Comparison of ENCODE assay signal across 12 mouse cellular contexts in genomic region chr8:30913664-30914063, GRCm38 (mm10).
DNase-seq lines count a peak whose midpoint lies in the region; ATAC-seq and TF ChIP-seq lines count a peak whose summit lies in the region.
"Had no signal": no experiment of that assay in that cellular context is flagged by ENCODE, and none has a peak within 500 bp of the region (broad histone marks: within the 10 kb centered on the region; RNA-seq: fewer than 3 reads in every experiment).

No protein-coding gene starts in this region.

- no peak overlapping the region for H3K4me3 ChIP-seq in cerebellum, adult 2 months (replicated peaks; ENCODE audit: insufficient read depth, low read depth, low read length)
- no peak overlapping the region for H3K4me3 ChIP-seq in intestine, embryonic 15.5 days (replicated peaks)
- no peak overlapping the region for H3K4me3 ChIP-seq in intestine, postnatal 0 days (ENCODE audit: low read depth, low read length)
- H3K4me3 ChIP-seq in neural tube, embryonic 12.5 days, result no peak overlapping the region
- H3K4me3 ChIP-seq in stomach, embryonic 15.5 days (replicated peaks), result no peak overlapping the region
- H3K4me3 ChIP-seq: liver, embryonic 12.5 days had no signal

- H3K9ac ChIP-seq in intestine, embryonic 15.5 days, result no peak overlapping the region
- no peak overlapping the region for H3K9ac ChIP-seq in intestine, postnatal 0 days (ENCODE audit: low read depth, low read length)
- H3K9ac ChIP-seq in neural tube, embryonic 12.5 days, result no peak overlapping the region
- no peak overlapping the region for H3K9ac ChIP-seq in stomach, embryonic 15.5 days
- H3K9ac ChIP-seq: liver, embryonic 12.5 days had no signal

- TF ChIP-seq CTCF in cerebellum, adult 2 months (IDR thresholded peaks at IDR 0.05; ENCODE audit: borderline replicate concordance, insufficient read depth, low read depth, low read length), result no peak
- no peak for TF ChIP-seq CTCF in intestine, postnatal 0 days (IDR thresholded peaks at IDR 0.05; ENCODE audit: low read depth)

- H3K27me3 ChIP-seq in cerebellum, adult 2 months (ENCODE audit: control insufficient read depth, insufficient read depth, low read length), result no peaks in the 10 kb centered on the region
- H3K27me3 ChIP-seq in intestine, embryonic 15.5 days (replicated peaks), result no peaks in the 10 kb centered on the region
- no peaks in the 10 kb centered on the region for H3K27me3 ChIP-seq in intestine, postnatal 0 days (replicated peaks; ENCODE audit: control insufficient read depth, insufficient read depth, low read length)
- no peaks in the 10 kb centered on the region for H3K27me3 ChIP-seq in neural tube, embryonic 12.5 days (replicated peaks)
- no peaks in the 10 kb centered on the region for H3K27me3 ChIP-seq in stomach, embryonic 15.5 days (replicated peaks)
- H3K27me3 ChIP-seq: liver, embryonic 12.5 days had no signal

- no peak overlapping the region for H3K4me2 ChIP-seq in intestine, embryonic 15.5 days (replicated peaks)
- no peak overlapping the region for H3K4me2 ChIP-seq in intestine, postnatal 0 days (replicated peaks; ENCODE audit: low read depth)
- no peak overlapping the region for H3K4me2 ChIP-seq in neural tube, embryonic 12.5 days (replicated peaks)
- H3K4me2 ChIP-seq in stomach, embryonic 15.5 days, result no peak overlapping the region
- H3K4me2 ChIP-seq: liver, embryonic 12.5 days had no signal

- WGBS in cerebellum, adult 2 months, result 31% methylated on average over 5 of the region's 5 CpGs
- 42% methylated on average over 5 of the region's 5 CpGs for WGBS in intestine, embryonic 15.5 days
- WGBS in intestine, postnatal 0 days, result 38% methylated on average over 5 of the region's 5 CpGs
- 62% methylated on average over 5 of the region's 5 CpGs for WGBS in neural tube, embryonic 12.5 days
- WGBS in stomach, embryonic 15.5 days, result 44% methylated on average over 5 of the region's 5 CpGs

- H3K27ac ChIP-seq in cerebellum, adult 2 months (ENCODE audit: insufficient read depth, low read length), result no peak overlapping the region
- H3K27ac ChIP-seq in intestine, embryonic 15.5 days, result no peak overlapping the region
- H3K27ac ChIP-seq in intestine, postnatal 0 days (ENCODE audit: low read depth, low read length), result no peak overlapping the region
- H3K27ac ChIP-seq in neural tube, embryonic 12.5 days, result no peak overlapping the region; the same call in 1 of the 2 replicates
- H3K27ac ChIP-seq in stomach, embryonic 15.5 days, result no peak overlapping the region
- H3K27ac ChIP-seq: liver, embryonic 12.5 days had no signal

- no peak for TF ChIP-seq POLR2A in cerebellum, adult 2 months (IDR thresholded peaks at IDR 0.05; ENCODE audit: borderline replicate concordance, insufficient read depth, low read length)

- no peaks in the 10 kb centered on the region for H3K9me3 ChIP-seq in intestine, embryonic 15.5 days
- H3K9me3 ChIP-seq in intestine, postnatal 0 days (ENCODE audit: control insufficient read depth), result no peaks in the 10 kb centered on the region
- no peaks in the 10 kb centered on the region for H3K9me3 ChIP-seq in neural tube, embryonic 12.5 days
- H3K9me3 ChIP-seq in stomach, embryonic 15.5 days, result no peaks in the 10 kb centered on the region
- H3K9me3 ChIP-seq: liver, embryonic 12.5 days had no signal

- peak; percentile 47; the same call in 1 of the 2 replicates for ATAC-seq in intestine, embryonic 15.5 days
- ATAC-seq in intestine, postnatal 0 days, result no peak
- ATAC-seq in neural tube, embryonic 12.5 days (ENCODE audit: low FRiP score, low read depth), result peak; percentile 34; the same call in 1 of the 2 replicates
- ATAC-seq in stomach, embryonic 15.5 days (ENCODE audit: insufficient read depth, low FRiP score, low read depth), result peak; percentile 61; the same call in 1 of the 2 replicates
- ATAC-seq: liver, embryonic 12.5 days had no signal

- H3K36me3 ChIP-seq in intestine, embryonic 15.5 days, result no peaks in the 10 kb centered on the region
- H3K36me3 ChIP-seq in intestine, postnatal 0 days (ENCODE audit: control insufficient read depth, insufficient read depth), result no peaks in the 10 kb centered on the region
- no peaks in the 10 kb centered on the region for H3K36me3 ChIP-seq in neural tube, embryonic 12.5 days
- H3K36me3 ChIP-seq in stomach, embryonic 15.5 days, result no peaks in the 10 kb centered on the region
- H3K36me3 ChIP-seq: G1E; liver, embryonic 12.5 days had no signal

- peak; percentile 69 to 72 for DNase-seq in cerebellum, postnatal 10 days
- no peak for DNase-seq in cerebellum, adult 2 months
- no peak for DNase-seq in neural tube, embryonic 10.5 days (ENCODE audit: extremely low spot score, low spot score)
- no peak for DNase-seq in retina, postnatal 1 day
- DNase-seq: B cell, adult 2 months; heart, adult 18-20 months had no signal

- H3K4me1 ChIP-seq in cerebellum, adult 2 months (ENCODE audit: control insufficient read depth, insufficient read depth, low read length), result no peaks in the 10 kb centered on the region
- H3K4me1 ChIP-seq in intestine, embryonic 15.5 days (replicated peaks), result 0 out of 2 replicates have a peak, but pooled peaks cover 4% of the 10 kb centered on the region
- no peaks in the 10 kb centered on the region for H3K4me1 ChIP-seq in intestine, postnatal 0 days (replicated peaks; ENCODE audit: control insufficient read depth, insufficient read depth, low read length)
- H3K4me1 ChIP-seq in neural tube, embryonic 12.5 days, result peaks cover 14% of the 10 kb centered on the region
- H3K4me1 ChIP-seq in stomach, embryonic 15.5 days, result no peaks in the 10 kb centered on the region
- H3K4me1 ChIP-seq: liver, embryonic 12.5 days had no signal

Comparison
In these comparisons a context has a peak if more than half of its experiments do, and no peak if none do; other contexts are left out.
1. DNase-seq: peak in cerebellum, postnatal 10 days (2 of 2); none in cerebellum, adult 2 months (0 of 2), neural tube, embryonic 10.5 days (single experiment) and retina, postnatal 1 day (single experiment).